Comparison of ENCODE assay signal across 8 mouse cellular contexts in genomic region chr19:43495846-43496245, GRCm38 (mm10). TPM values are rescaled to one million over a fixed set of nuclear protein-coding genes. Genes with fewer than 3 reads are reported as not detected.
DNase-seq lines count a peak whose midpoint lies in the region; ATAC-seq lines count a peak whose summit lies in the region.

No protein-coding gene starts in this region.

- peaks cover 23% of the 10 kb centered on the region for H3K27me3 ChIP-seq in forebrain, embryonic 10.5 days (ENCODE audit: poor library complexity, severe bottlenecking)
- H3K27me3 ChIP-seq in forebrain, embryonic 15.5 days, result no peaks in the 10 kb centered on the region

- no peak overlapping the region for H3K27ac ChIP-seq in forebrain, embryonic 10.5 days
- H3K27ac ChIP-seq in forebrain, embryonic 15.5 days (replicated peaks), result no peak overlapping the region

- DNase-seq in forebrain, embryonic 10.5 days (ENCODE audit: extremely low spot score, low spot score), result peak; percentile 61
- peak; percentile 59 for DNase-seq in left cerebral cortex, adult 11 months (ENCODE audit: low spot score)
- peak; percentile 63 for DNase-seq in lung, postnatal 25 days (ENCODE audit: low spot score)
- DNase-seq in right cerebral cortex, postnatal 25 days, result peak; percentile 47

- 24% methylated on average over 5 of the region's 5 CpGs for WGBS in forebrain, embryonic 10.5 days
- 21% methylated on average over 5 of the region's 5 CpGs for WGBS in forebrain, embryonic 15.5 days

- no peak overlapping the region for H3K4me2 ChIP-seq in forebrain, embryonic 15.5 days (replicated peaks)

- peaks cover 3% of the 10 kb centered on the region; the same call in 1 of the 2 replicates for H3K9me3 ChIP-seq in forebrain, embryonic 10.5 days
- no peaks in the 10 kb centered on the region for H3K9me3 ChIP-seq in forebrain, embryonic 15.5 days

- no peak overlapping the region for H3K9ac ChIP-seq in forebrain, embryonic 15.5 days (replicated peaks)

- peaks cover 18% of the 10 kb centered on the region for H3K4me1 ChIP-seq in forebrain, embryonic 10.5 days
- peaks cover 3% of the 10 kb centered on the region; the same call in 1 of the 2 replicates for H3K4me1 ChIP-seq in forebrain, embryonic 15.5 days

- no peak for ATAC-seq in forebrain, embryonic 15.5 days (replicated peaks)
- ATAC-seq in activated CD4-positive, CD25-positive, alpha-beta regulatory T cell, adult 4 months, result peak; percentile 57
- ATAC-seq in erythroblast, adult 5-6 weeks (replicated peaks; ENCODE audit: low FRiP score, poor library complexity, severe bottlenecking), result peak; percentile 60
- peak; percentile 59 to 67; a peak in 3 of 4 replicates for ATAC-seq in hematopoietic stem cell, adult 5-6 weeks (replicated peaks in 1 of 2; ENCODE audit: insufficient read depth in 1 of 2, low FRiP score in 2 of 2, low TSS enrichment in 1 of 2, low read depth in 1 of 2, poor library complexity in 2 of 2, severe bottlenecking in 2 of 2)

- no peak overlapping the region for H3K4me3 ChIP-seq in forebrain, embryonic 10.5 days
- no peak overlapping the region for H3K4me3 ChIP-seq in forebrain, embryonic 15.5 days

- H3K36me3 ChIP-seq in forebrain, embryonic 10.5 days (replicated peaks), result peaks cover 25% of the 10 kb centered on the region
- H3K36me3 ChIP-seq in forebrain, embryonic 15.5 days, result peaks cover 19% of the 10 kb centered on the region

RNA-seq across cellular contexts. Expression of gene Got1, which starts 28.6 kb away (rescaled TPM):
- polyA plus RNA-seq in forebrain, embryonic 10.5 days (2016; fragmentation: Nextera tagmentation; extraction: Ambion mirVana), result 57.5 and 63.9 TPM in 2 replicates
- polyA plus RNA-seq in forebrain, embryonic 15.5 days (2015; fragmentation: Nextera tagmentation; extraction: Ambion mirVana), result 71.3 and 75.6 TPM in 2 replicates
- polyA plus RNA-seq in activated CD4-positive, CD25-positive, alpha-beta regulatory T cell, adult 4 months (2017; shearing (Covaris generic)), result 10 to 100 TPM; 37.1 to 54.8 TPM
- total RNA-seq in erythroblast, adult 5-6 weeks (2015; ENCODE audit: low replicate concordance), result 4.6 and 6.5 TPM in 2 replicates
- 7.2 and 8.2 TPM in 2 replicates for total RNA-seq in erythroblast, adult 5-6 weeks (2017; ENCODE audit: low replicate concordance)
- 8.7 and 12.5 TPM in 2 replicates for total RNA-seq in hematopoietic stem cell, adult 5-6 weeks (2017)

RNA-seq across cellular contexts. Expression of gene Cnnm1, which starts 55.6 kb away (rescaled TPM):
- polyA plus RNA-seq in forebrain, embryonic 10.5 days (2016; fragmentation: Nextera tagmentation; extraction: Ambion mirVana), result 0.31 and 0.36 TPM in 2 replicates
- 1.2 and 1.3 TPM in 2 replicates for polyA plus RNA-seq in forebrain, embryonic 15.5 days (2015; fragmentation: Nextera tagmentation; extraction: Ambion mirVana)
- polyA plus RNA-seq in activated CD4-positive, CD25-positive, alpha-beta regulatory T cell, adult 4 months (2017; shearing (Covaris generic)), result not detected
- total RNA-seq in erythroblast, adult 5-6 weeks (2015; ENCODE audit: low replicate concordance), result not detected in 2 replicates
- not detected in 2 replicates for total RNA-seq in erythroblast, adult 5-6 weeks (2017; ENCODE audit: low replicate concordance)
- total RNA-seq in hematopoietic stem cell, adult 5-6 weeks (2017), result not detected in 2 replicates
